Mouse (Mus musculus) lung, embryonic 14.5 days (tissue): ENCODE measurements around the gene Maneal. TPM values are rescaled to one million over a fixed set of nuclear protein-coding genes. Genes with fewer than 3 reads are reported as not detected.

ENCODE experiments used
- ATAC-seq: fragments of 200-750 bp; cut with Nextera tagmentation; 2 replicates; pipeline ENCODE4 v1.8.0; 2017; ENCODE audit warnings: mild to moderate bottlenecking, moderate TSS enrichment, moderate library complexity; ENCODE audit not compliant: insufficient read depth
- DNase-seq: peaks from one replicate; pipeline ENCODE4 v3.0.0-alpha.2; 2015
- H3K27ac ChIP-seq: fragments of 300-500 bp; sonication (generic); 2 replicates; pipeline ENCODE4 v1.5.1; 2014; ENCODE audit warnings: low read depth, mild to moderate bottlenecking, moderate library complexity
- H3K27me3 ChIP-seq: fragments of 300-500 bp; sonication (generic); 2 replicates; pipeline ENCODE4 v1.6.1; 2014; ENCODE audit warnings: low read length, control low read depth; ENCODE audit not compliant: insufficient read depth
- H3K36me3 ChIP-seq: fragments of 300-500 bp; sonication (generic); 2 replicates; pipeline ENCODE4 v1.6.1; 2014; ENCODE audit warnings: control low read depth; ENCODE audit not compliant: insufficient read depth
- H3K4me1 ChIP-seq: fragments of 300-500 bp; sonication (generic); 2 replicates; pipeline ENCODE4 v1.6.1; 2014; ENCODE audit warnings: antibody characterized with exemption, control low read depth; ENCODE audit not compliant: insufficient read depth
- H3K4me2 ChIP-seq: fragments of 300-500 bp; sonication (generic); 2 replicates; pipeline ENCODE4 v1.6.1; 2014; ENCODE audit warnings: mild to moderate bottlenecking
- H3K4me3 ChIP-seq: fragments of 300-500 bp; sonication (generic); 2 replicates; pipeline ENCODE4 v1.5.1; 2014; ENCODE audit warnings: low read depth, low read length
- H3K9ac ChIP-seq: fragments of 300-500 bp; sonication (generic); 2 replicates; pipeline ENCODE4 v1.6.1; 2014
- H3K9me3 ChIP-seq: fragments of 300-500 bp; sonication (generic); 2 replicates; pipeline ENCODE4 v1.6.1; 2016; ENCODE audit warnings: low read depth, low read length, control low read depth
- CTCF ChIP-seq: IDR thresholded peaks from 2 replicates; pipeline ENCODE4 v1.5.1; 2016; ENCODE audit warnings: antibody characterized with exemption, low read depth
- WGBS: fragments of 180-500 bp; shearing (Covaris S2); extraction: QIAGEN DNeasy Blood & Tissue Kit; methylation state at CpG from one replicate; pipeline ENCODE4 v1.1.7; 2014; 5-methylcytosine and 5-hydroxymethylcytosine counted together
- polyA plus RNA-seq: library from polyadenylated mRNA; unstranded; fragments of >200 nt; fragmentation: Nextera tagmentation; extraction: Ambion mirVana; gene quantifications from 2 replicates; pipeline ENCODE4 v1.2.1, GENCODE M21; 2014

The Maneal gene
- polyA plus RNA-seq, 1 experiment from 2014 or later = 0.82 TPM

GRCm38 (mm10) chr4:124825371-124825965 is 36.5 kb downstream of the Maneal start:
- DNase-seq = no peak
- Histone ChIP-seq H3K9ac (no peak overlapping the region), H3K4me2 (no peak overlapping the region), H3K36me3 (peaks cover 69% of the 10 kb centered on the region), H3K27me3 (no peaks in the 10 kb centered on the region), H3K27ac (no peak overlapping the region), H3K4me1 (no peaks in the 10 kb centered on the region), H3K9me3 (no peaks in the 10 kb centered on the region), H3K4me3 (no peak overlapping the region)
- WGBS = 93% methylated on average over 21 of the region's 21 CpGs
- TF ChIP-seq CTCF = no peak
- no peak for ATAC-seq

DNA sequence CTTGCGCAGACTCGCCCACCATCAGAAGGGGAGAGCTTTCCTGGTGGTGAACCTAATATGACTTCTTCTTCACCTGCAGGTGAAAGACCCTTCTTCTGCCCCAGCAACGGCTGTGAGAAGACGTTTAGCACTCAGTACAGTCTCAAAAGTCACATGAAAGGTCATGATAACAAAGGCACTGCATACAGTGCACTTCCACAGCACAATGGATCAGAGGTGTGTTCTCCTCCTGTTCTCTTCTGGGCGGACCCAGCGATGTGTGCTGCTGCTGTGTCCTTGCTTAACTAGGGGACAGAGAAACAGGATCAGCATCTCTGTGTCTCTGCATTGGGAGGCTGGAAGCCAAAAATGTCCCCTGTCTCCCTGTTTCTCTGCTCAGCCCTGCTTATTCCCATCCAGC is 37.0 kb downstream of the Maneal start:
- DNase-seq (no peak), ATAC-seq (no peak)
- WGBS = 91% methylated on average over 6 of the region's 6 CpGs
- Histone ChIP-seq H3K36me3 (peaks cover 70% of the 10 kb centered on the region), H3K27me3 (no peaks in the 10 kb centered on the region), H3K4me2 (no peak overlapping the region), H3K4me1 (no peaks in the 10 kb centered on the region), H3K9me3 (no peaks in the 10 kb centered on the region), H3K27ac (no peak overlapping the region), H3K4me3 (no peak overlapping the region), H3K9ac (no peak overlapping the region)
- TF ChIP-seq CTCF = no peak

- Histone ChIP-seq H3K4me3 (no peak overlapping the region), H3K36me3 (peaks cover 35% of the 10 kb centered on the region), H3K9me3 (no peaks in the 10 kb centered on the region), H3K27me3 (no peaks in the 10 kb centered on the region), H3K9ac (no peak overlapping the region), H3K4me2 (no peak overlapping the region), H3K4me1 (no peaks in the 10 kb centered on the region), H3K27ac (no peak overlapping the region)
- DNase-seq (no peak), ATAC-seq (no peak)
- TF ChIP-seq CTCF = no peak
- 93% methylated on average over 4 of the region's 4 CpGs for WGBS
These were observed 43.1 kb downstream of the Maneal start for GRCm38 (mm10) chr4:124818832-124819231.

GRCm38 (mm10) chr4:124817803-124818202 is 44.2 kb downstream of the Maneal start:
- Histone ChIP-seq H3K4me1 (no peaks in the 10 kb centered on the region), H3K4me3 (no peak overlapping the region), H3K27me3 (no peaks in the 10 kb centered on the region), H3K9ac (no peak overlapping the region), H3K36me3 (peaks cover 28% of the 10 kb centered on the region), H3K27ac (no peak overlapping the region), H3K9me3 (no peaks in the 10 kb centered on the region), H3K4me2 (no peak overlapping the region)
- DNase-seq = peak; percentile 42
- no peak for TF ChIP-seq CTCF
- WGBS = 13% methylated on average over 6 of the region's 6 CpGs
- ATAC-seq = peak; percentile 80

DNA sequence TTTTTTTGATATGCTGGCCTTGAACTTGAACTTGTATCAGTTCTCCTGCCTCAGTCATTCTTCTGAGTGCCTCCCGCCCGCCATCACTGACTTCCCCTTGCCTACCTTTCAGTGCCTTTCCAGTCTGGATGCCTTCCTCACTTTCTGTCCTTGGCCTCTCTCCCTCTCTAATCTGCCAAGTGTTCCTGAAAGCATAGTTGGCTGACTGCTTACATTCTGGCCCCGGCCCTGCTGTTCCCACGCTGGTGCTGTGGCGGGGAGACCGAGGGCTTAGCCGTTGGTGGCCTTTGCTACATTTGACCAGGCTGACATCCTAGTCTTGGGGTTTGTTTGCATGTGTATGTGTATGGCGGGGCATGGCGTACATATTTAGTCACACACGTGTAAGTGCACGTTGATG is 46.1 kb downstream of the Maneal start:
- no peaks in the 10 kb centered on the region for H3K27me3 ChIP-seq
- WGBS = 89% methylated on average over 11 of the region's 11 CpGs
- H3K4me3 ChIP-seq = no peak overlapping the region
- no peak overlapping the region for H3K4me2 ChIP-seq
- ATAC-seq = no peak
- TF ChIP-seq CTCF = no peak
- no peaks in the 10 kb centered on the region for H3K9me3 ChIP-seq
- peaks cover 17% of the 10 kb centered on the region for H3K36me3 ChIP-seq
- H3K9ac ChIP-seq = no peak overlapping the region
- no peak overlapping the region for H3K27ac ChIP-seq
- no peak for DNase-seq
- H3K4me1 ChIP-seq = no peaks in the 10 kb centered on the region

- no peak for TF ChIP-seq CTCF
- ATAC-seq = no peak
- no peaks in the 10 kb centered on the region for H3K9me3 ChIP-seq
- H3K4me2 ChIP-seq = no peak overlapping the region
- no peaks in the 10 kb centered on the region for H3K4me1 ChIP-seq
- H3K4me3 ChIP-seq = no peak overlapping the region
- no peak overlapping the region; the same call in 1 of the 2 replicates for H3K9ac ChIP-seq
- 73% methylated on average over 9 of the region's 9 CpGs for WGBS
- no peak for DNase-seq
- no peak overlapping the region for H3K27ac ChIP-seq
- no peaks in the 10 kb centered on the region for H3K27me3 ChIP-seq
- H3K36me3 ChIP-seq = peaks cover 15% of the 10 kb centered on the region
These were observed 50.5 kb downstream of the Maneal start for GRCm38 (mm10) chr4:124811347-124811975.

DNA sequence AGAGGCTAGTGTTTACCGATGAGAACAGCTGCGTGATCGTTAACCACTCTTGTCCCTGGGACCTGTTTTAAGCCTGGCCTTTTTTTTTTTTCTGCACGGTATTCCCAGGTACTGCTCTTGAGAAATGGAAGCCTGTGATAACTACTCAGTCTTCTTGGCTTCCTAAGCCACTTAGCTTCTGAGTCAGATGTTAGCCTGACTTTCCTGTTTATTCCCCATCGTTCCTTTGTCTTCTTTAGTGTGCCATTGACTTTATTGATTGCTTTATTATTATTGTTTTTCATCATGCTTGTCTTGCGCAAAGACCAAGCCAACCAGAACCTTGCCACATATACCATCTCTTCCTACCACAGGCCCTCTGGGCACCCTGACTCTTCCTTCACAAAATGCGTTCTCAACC is 51.9 kb downstream of the Maneal start:
- no peak overlapping the region for H3K4me3 ChIP-seq
- H3K9ac ChIP-seq = no peak overlapping the region
- 85% methylated on average over 7 of the region's 7 CpGs for WGBS
- DNase-seq = no peak
- H3K4me1 ChIP-seq = no peaks in the 10 kb centered on the region
- H3K27ac ChIP-seq = no peak overlapping the region
- H3K9me3 ChIP-seq = no peaks in the 10 kb centered on the region
- no peak for TF ChIP-seq CTCF
- no peaks in the 10 kb centered on the region for H3K27me3 ChIP-seq
- no peak for ATAC-seq
- peaks cover 26% of the 10 kb centered on the region for H3K36me3 ChIP-seq
- no peak overlapping the region for H3K4me2 ChIP-seq
